Mouse (Mus musculus) brown adipose tissue, adult 24 weeks (tissue): Measurements from ENCODE around the gene Cog5. TPM values are rescaled to one million over a fixed set of nuclear protein-coding genes. Genes with fewer than 3 reads are reported as not detected.
A peak's percentile ranks its signal among the peaks of the same experiment; 100 is the strongest.
"Not testable (repeated sequence)": the region's sequence is repeated elsewhere in the genome, so short reads cannot be mapped to it uniquely, and the experiment has no call there.

Experiments used
- H3K27ac ChIP-seq: fragments of 200-500 bp; replicated peaks from 2 replicates; pipeline ENCODE4 v1.5.1; 2012; ENCODE audit warnings: low read depth, mild to moderate bottlenecking, low read length
- H3K4me1 ChIP-seq: fragments of 200-500 bp; 2 replicates; pipeline ENCODE4 v1.6.1; 2012; ENCODE audit warnings: low read length, mixed read lengths; ENCODE audit not compliant: control insufficient read depth, insufficient read depth, insufficient read length
- H3K4me3 ChIP-seq: fragments of 200-500 bp; 2 replicates; pipeline ENCODE4 v1.5.1; 2012; ENCODE audit warnings: low read depth, mild to moderate bottlenecking, low read length, moderate library complexity; ENCODE audit not compliant: insufficient read depth
- polyA plus RNA-seq: library from polyadenylated mRNA; stranded (reverse); fragments of >200 nt; gene quantifications from 2 replicates; pipeline ENCODE4 v1.2.4, GENCODE M21; 2012; ENCODE audit not compliant: missing spikeins, insufficient read depth, insufficient read length

Gene Cog5
- 15.9 and 16.1 TPM in 2 replicates for polyA plus RNA-seq

DNA sequence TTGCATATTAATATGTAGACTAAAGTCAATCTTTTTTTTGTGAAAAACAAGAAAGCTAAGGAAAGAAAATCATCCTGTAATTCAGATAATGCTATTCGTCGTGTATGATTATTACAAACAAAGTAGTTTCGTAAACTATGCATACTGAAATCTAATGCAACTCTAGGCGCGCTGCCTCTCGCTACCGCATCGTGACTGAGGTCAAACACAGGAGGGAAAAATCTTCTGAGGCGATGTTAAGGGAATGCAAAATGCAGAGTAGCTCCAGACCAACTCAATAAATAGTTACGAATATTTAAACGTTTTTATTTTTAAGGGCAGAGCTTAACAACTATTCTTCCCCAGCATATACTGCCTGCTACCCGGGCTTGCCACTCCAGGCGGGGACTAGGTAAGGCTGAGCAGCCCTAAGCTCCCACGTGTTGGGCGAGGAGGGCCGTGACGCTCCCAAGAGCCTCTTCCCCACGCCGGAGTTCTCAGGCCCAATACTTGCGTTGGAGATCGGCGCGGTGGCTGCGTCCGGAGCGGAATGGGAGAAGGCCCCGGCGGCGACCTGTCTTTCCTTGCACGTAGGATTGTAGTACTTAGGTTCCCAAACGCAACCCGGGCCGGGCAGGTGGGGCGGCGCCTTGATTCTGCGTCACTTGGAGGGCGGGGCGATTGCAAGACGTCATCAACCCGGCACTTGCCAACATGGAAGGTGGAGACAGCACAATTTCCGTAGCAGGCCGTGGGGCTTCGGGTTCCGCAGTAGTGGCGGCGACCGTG is at the start of gene Cog5, which contains the start of gene Dus4l:
TSS of gene Cog5 (plus strand) at position 673 of the 768 bp plus-strand sequence.
TSS of gene Dus4l (minus strand) at position 630 of the 768 bp plus-strand sequence.
- Histone ChIP-seq H3K4me3 (peak within 1 kb of the TSS; percentile 79), H3K4me1 (no peaks in the 10 kb centered on the region), H3K27ac (peak within 1 kb of the TSS; percentile 70; the same call in 1 of the 2 replicates)

DNA sequence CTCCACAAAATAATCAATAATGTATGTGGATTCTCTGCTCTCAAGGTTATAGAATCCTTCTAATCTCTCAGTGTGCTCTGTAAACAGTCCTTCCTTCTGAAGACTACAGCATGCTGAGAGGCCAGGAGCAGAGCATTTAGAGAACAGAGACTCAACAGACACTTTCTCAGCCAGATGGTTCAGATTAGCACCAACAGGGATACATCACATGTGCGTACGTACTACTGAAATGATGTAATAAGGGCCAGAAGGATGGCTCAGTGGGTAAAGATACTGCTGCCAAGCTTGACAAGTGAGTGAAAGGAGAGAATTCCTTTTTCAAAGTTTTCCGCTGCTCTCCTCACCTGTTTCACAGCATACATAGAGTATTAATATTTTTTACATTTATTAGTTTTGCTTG is 49.8 kb upstream of the Cog5 start:
- Histone ChIP-seq H3K27ac (no peak overlapping the region), H3K4me1 (no peaks in the 10 kb centered on the region), H3K4me3 (no peak overlapping the region)

DNA sequence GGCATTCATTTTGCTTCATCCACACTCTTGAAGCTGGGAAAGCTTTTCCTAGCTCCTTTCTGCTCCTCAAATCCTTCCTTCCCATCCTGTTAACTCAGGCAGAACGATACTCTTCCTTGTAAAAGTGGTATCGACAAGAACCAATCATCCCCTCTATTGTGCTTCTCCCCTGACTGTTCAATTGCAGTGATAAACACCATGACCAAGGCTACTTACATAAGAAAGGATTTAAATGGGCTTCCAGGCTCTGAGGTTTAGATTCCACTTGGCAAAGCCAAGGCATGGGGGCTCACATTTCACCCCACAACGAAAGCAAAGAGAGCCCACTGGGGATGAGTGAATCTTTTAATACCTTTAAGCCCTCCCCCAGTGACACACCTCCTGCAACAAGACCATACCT is 46.5 kb upstream of the Cog5 start:
- H3K27ac ChIP-seq: no peak overlapping the region
- no peaks in the 10 kb centered on the region for H3K4me1 ChIP-seq
- H3K4me3 ChIP-seq: no peak overlapping the region

DNA sequence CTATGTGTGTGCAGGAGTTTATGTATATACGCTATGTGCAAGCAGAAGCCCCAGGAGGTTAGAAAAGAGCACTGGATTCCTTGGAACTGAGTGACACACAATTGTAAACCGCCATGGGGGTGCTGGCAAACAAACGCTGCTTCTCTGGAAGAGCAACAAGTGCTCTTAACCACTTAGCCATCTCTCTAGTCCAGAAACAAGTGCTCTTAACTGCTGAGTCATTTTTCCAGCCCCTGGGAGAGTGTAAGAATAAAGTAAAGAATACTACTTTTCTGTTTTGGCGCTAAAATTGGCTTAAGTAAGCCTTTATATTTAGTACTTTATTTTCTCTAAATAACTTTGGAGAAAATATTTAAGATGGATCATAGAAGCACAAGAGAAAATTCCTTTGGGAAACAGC is 41.3 kb upstream of the Cog5 start:
- H3K27ac ChIP-seq: no peak overlapping the region
- H3K4me3 ChIP-seq: no peak overlapping the region

DNA sequence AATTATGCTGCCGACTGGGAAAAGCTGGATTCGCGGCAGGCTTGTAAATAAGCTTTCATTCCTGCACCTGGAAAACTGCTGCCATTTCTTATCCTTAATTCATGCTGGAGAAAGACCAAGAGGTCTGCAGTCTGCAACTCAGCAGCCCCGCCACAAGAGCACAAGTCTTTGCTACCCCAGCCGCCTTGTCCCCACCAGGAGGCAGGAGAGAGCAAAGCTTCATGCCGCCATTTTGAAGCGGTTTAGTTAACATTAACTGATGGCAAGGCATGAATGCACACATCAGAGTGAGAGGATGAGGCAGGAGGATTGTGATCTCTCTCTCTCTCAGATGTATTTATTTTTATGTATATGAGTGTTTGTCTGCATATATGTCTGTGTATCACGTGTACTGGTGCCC is 34.6 kb upstream of the Cog5 start:
- Histone ChIP-seq H3K27ac (no peak overlapping the region), H3K4me1 (no peaks in the 10 kb centered on the region), H3K4me3 (no peak overlapping the region)

More for the DNA sequence above, 41.3 kb upstream of the Cog5 start:
- no peaks in the 10 kb centered on the region for H3K4me1 ChIP-seq

DNA sequence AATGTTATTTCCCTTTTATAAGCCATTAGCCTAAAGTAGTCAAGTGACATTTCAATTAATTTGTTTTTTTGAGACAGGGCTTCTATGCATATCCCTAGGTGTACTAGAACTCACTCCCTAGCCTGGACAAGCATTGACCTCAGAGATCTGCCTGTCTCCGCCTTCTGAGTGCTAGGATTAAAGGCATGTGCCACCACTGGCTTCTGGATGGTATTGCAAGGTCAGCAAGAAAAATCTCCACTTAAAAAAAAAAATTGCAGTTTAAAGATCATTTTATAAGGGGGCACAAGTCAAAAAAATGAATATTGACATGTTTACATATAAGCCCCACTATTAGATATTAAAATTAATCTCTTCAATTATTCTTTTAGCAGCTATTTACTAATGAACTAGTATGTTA is 29.7 kb upstream of the Cog5 start:
- Histone ChIP-seq H3K27ac (no peak overlapping the region), H3K4me1 (no peaks in the 10 kb centered on the region), H3K4me3 (no peak overlapping the region)

DNA sequence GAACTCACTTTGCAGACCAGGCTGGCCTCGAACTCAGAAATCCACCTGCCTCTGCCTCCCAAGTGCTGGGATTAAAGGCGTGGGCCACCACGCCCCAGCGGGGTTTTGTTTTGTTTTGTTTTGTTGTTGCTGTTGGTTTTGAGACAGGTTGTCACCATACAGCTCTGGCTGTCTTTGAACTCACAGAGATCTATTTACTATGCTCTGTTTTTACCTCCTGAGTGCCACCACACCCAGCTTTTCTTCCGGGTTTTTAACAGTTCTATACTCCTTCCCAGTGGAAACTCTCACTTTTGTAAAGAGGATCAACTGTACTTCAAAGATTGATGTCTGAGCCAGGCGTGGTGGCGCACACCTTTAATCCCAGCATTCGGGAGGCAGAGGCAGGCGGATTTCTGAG is 26.3 kb upstream of the Cog5 start:
- H3K27ac ChIP-seq, H3K4me3 ChIP-seq, H3K4me1 ChIP-seq: not testable (repeated sequence)

DNA sequence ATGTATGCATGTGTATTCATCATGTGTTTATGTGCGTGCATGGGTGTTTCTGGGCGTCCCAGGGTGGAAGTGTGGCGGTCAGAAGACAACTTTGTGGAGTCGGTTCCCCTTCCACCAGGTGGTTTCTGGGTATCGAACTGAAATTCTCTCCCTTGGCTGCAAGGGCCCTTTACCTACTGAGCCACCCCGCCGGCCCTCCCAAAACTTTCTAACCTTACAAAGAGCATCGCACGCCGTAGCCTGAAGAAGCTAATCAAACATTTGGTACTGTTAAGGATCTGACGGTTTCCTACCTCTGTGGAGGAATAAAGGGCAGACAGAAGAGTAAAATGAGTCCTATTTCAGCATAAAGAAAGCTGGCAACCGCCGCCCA is 20.7 kb upstream of the Cog5 start:
- H3K27ac ChIP-seq: peak overlapping the region; percentile 27; the same call in 1 of the 2 replicates
- peak overlapping the region; percentile 72 for H3K4me3 ChIP-seq
- H3K4me1 ChIP-seq: no peaks in the 10 kb centered on the region

DNA sequence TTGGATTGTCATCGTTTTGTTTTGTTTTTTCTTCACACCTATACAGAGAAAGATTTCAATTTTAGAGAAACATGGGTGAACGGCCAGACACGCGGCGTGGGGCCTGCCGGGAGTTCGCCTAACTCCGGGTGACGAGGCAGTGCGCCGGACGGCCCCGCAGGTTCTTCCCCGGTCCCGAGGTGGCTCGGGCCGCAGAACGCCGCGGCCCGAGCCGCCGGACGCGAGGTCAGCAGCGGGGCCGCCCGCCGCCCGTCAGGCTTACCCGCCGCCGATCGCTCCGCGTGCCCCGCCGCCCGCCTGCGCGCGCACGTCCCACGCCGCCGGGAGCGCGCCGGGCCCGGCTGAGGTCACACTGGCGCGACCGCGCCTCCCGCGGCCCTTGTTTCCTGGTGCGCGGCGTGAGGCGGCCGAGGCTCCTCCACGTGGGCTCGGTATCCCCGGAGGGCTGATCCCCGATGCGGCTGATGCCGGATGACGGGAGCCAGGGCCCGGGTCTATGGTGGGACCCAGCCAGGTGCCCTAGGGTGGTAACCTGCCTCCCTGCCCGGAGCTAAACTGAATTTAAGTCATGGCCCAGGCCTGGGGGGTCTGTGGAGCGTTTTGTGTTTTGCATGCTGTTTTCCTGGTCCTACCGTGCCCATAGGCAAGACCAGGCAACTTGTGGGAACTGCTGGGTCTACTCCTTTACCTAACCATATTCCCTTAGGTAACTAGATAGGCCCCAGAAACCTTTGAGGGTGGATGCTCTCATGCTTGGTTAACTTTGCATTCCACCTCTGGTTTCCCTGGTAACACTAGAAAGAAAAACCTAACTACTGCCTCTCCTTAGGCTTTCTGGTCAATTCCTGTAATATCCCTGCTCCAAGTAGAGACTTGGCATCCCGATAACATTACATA is 20.1 kb upstream of the Cog5 start, which contains the start of gene Bcap29:
TSS of gene Bcap29 (minus strand) at position 316 of the 897 bp plus-strand sequence.
- Histone ChIP-seq H3K4me3 (peak within 1 kb of the TSS; percentile 72), H3K27ac (peak within 1 kb of the TSS; percentile 53), H3K4me1 (no peaks in the 10 kb centered on the region)

DNA sequence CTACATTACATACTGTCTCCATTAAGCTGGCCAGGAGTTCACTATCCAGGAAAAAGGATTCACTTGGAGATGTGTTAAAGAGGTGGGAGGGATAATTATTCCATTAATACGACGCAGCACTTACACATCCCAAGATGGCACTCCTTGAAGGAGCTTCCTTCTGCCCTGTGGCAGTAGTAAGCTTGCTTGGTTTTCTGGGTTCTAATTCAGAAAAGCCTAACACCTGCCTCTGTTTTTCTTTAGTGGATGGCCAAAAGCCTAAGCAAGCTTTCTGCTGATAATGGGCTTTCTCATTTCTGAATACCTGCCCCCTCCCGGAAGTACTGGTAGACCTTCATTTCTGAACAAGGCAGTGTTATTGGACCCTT is 19.4 kb upstream of the Cog5 start:
- no peaks in the 10 kb centered on the region for H3K4me1 ChIP-seq
- H3K4me3 ChIP-seq: no peak overlapping the region
- no peak overlapping the region for H3K27ac ChIP-seq

DNA sequence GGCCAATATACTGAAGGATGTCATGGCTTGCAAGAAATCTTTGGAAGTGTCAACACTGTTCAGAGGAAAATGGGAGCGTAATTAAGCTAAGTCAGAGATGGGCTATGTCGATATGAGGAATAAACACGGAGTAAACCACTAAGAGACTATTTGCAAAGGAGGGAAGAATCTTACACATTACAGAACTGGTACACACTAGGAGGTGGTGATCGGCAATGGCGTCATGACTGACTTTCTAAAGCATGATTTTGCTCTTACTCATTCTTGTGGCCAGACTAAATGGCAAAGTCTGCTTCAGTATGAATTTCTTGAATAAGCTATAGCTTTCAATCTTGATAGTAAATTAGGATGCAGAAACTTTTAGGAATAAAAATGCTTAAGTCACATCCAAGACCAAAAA is 1.1 kb upstream of the Cog5 start:
- H3K4me3 ChIP-seq: no peak overlapping the region
- H3K27ac ChIP-seq: no peak overlapping the region
- no peaks in the 10 kb centered on the region for H3K4me1 ChIP-seq

DNA sequence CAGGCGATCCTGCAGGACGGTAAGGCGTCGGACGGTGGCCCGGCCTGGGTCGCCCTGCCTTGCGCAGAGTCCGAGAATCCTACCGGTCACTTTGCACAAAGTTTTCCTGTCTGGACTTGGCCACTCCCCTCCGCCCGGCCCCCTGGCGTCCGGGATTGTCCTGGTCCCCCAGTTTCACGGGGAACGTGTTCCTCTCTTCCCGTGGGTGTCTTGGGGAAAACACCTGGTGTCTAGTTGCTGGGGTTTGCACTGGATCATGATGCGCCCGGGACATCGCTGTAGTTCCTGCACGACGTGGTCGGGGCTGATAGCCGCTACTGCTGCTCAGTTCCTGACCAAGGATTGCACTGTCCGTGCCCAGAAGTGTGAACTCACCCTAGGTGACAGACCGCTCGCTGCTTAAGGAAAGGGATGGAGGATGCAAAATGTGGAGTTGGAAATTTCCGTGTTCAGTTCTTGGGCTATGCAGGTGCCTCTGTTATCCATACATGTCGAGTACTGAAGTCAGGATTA is 352 bp downstream of the Cog5 start:
- peak overlapping the region; percentile 79 for H3K4me3 ChIP-seq
- peak overlapping the region; percentile 64; the same call in 1 of the 2 replicates for H3K27ac ChIP-seq
- H3K4me1 ChIP-seq: no peaks in the 10 kb centered on the region

DNA sequence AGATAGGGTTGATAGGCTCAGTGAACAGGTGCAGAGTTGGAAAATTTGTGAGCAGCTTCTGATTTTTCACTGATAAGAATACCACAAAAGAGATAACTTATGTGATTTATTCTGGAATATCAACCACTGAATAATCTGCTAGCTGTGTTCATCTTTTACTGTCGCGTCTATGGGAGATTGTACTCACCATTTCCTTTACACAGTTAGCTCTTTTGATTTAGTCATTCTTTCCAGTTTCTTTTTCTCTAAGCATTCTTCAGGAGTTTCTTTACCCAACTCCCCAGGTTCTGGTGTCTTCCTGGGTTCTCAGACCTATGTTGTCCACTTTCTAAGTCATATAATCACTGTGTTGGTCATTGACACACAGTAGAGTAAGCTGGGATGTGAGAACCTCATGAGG is 2.2 kb downstream of the Cog5 start:
- no peak overlapping the region for H3K4me3 ChIP-seq
- H3K4me1 ChIP-seq: no peaks in the 10 kb centered on the region
- no peak overlapping the region for H3K27ac ChIP-seq

DNA sequence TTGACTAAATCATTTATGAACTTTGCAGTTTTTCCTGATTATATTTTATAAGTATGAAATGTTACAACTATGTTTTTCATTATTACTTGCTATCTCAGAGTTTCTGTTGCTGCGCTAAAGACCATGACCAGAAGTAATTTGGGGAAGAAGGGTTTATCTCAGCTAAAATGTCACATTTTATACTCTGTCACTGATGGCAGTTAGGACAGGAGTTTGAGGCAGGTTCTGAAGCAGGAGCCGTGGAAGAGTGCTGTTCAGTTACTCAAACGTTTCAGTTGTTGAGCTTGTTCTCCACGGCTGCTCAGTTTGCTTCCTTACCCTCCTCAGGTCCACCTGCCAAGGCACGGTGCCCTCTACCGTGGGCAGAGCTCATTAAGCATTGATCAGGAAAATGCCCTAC is 11.3 kb downstream of the Cog5 start:
- Histone ChIP-seq H3K4me3 (no peak overlapping the region), H3K4me1 (no peaks in the 10 kb centered on the region), H3K27ac (no peak overlapping the region)

DNA sequence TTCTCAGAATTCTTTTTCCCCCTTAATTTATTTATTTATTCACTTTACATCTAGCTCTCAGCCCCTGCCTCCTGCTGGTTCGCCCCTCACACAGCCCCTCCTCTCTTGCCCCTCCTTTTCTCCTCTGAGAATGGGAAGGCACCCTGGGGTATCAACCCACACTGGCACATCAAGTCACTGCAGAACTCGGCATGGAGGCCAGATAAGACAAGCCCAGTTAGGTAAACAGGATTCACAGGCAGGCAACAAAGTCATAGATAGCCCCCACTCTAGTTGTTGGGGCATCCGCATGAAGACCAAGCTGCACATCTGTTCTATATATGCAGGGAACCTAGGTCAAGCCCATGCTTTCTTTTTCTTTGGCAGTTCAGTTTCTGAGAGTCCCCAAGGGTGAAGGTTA is 12.5 kb downstream of the Cog5 start:
- Histone ChIP-seq H3K4me3 (no peak overlapping the region), H3K4me1 (no peaks in the 10 kb centered on the region)

More for the DNA sequence above, 12.5 kb downstream of the Cog5 start:
- no peak overlapping the region for H3K27ac ChIP-seq
